9 mouse cellular contexts compared by ENCODE assay signal in the genomic region with DNA sequence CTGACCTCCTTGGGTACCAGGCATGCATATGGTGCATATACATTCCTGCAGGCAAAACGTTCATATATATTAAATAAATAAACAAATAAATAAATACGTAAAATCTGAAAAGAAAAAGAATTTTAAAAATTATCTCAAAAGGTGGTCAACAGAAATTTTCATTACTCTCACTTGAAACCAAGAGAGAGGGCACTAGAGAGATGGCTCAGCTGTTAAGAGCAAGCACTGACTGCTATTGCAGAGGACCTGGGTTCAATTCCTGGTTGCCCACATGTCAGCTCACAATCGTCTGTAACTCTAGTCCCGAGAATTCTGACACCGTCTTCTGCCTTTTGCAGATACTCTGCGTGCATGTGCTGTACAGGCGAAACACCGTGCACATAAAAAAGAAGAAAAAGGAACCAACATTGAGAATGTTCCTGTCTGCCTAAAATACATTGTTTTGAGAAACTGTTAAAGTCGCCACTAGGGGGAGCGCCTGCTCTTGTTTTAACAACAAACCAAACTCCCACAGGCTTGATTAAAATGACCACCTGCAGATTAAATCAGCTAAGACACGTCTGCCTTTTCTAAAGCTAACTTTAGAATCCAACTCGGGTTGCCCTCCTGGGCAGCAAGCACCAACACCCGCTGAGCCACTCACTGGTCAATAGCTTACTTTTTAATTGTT. TPM values are rescaled to one million over a fixed set of nuclear protein-coding genes. Genes with fewer than 3 reads are reported as not detected.
DNase-seq lines count a peak whose midpoint lies in the region; ATAC-seq lines count a peak whose summit lies in the region.
"Had no signal": no experiment of that assay in that cellular context is flagged by ENCODE, and none has a peak within 500 bp of the region (broad histone marks: within the 10 kb centered on the region; RNA-seq: fewer than 3 reads in every experiment).

No protein-coding gene starts in this region.

- no peak overlapping the region for H3K27ac ChIP-seq in heart, embryonic 11.5 days (ENCODE audit: low read depth, low read length)
- H3K27ac ChIP-seq in forebrain, embryonic 14.5 days (ENCODE audit: low read depth, low read length) = no peak overlapping the region
- H3K27ac ChIP-seq in hindbrain, embryonic 16.5 days (ENCODE audit: low read depth, low read length) = no peak overlapping the region

- H3K4me2 ChIP-seq in heart, embryonic 11.5 days = no peak overlapping the region
- no peak overlapping the region for H3K4me2 ChIP-seq in forebrain, embryonic 14.5 days (ENCODE audit: low read length)
- H3K4me2 ChIP-seq in hindbrain, embryonic 16.5 days (ENCODE audit: low read length) = 0 out of 2 replicates have a peak overlapping the region, but pooled peaks have one; percentile 20

- no peak overlapping the region for H3K4me3 ChIP-seq in heart, embryonic 11.5 days (ENCODE audit: low read depth, low read length)
- no peak overlapping the region for H3K4me3 ChIP-seq in forebrain, embryonic 14.5 days (ENCODE audit: low read depth, low read length)
- H3K4me3 ChIP-seq in hindbrain, embryonic 16.5 days (ENCODE audit: low read length) = no peak overlapping the region

- intact Hi-C loops in left cerebral cortex, postnatal 36 days (cut with DNase I) = loop anchor here (1.0 kb wide), 1 partner anchor 69 kb away; no protein-coding TSS in a partner anchor

- no peaks in the 10 kb centered on the region for H3K27me3 ChIP-seq in heart, embryonic 11.5 days (ENCODE audit: control insufficient read depth, insufficient read depth, low read length)
- H3K27me3 ChIP-seq in forebrain, embryonic 14.5 days (replicated peaks; ENCODE audit: control insufficient read depth, insufficient read depth, low read length) = no peaks in the 10 kb centered on the region; the same call in 1 of the 2 replicates
- no peaks in the 10 kb centered on the region for H3K27me3 ChIP-seq in hindbrain, embryonic 16.5 days (replicated peaks; ENCODE audit: control insufficient read depth, insufficient read depth, low read length)

- H3K9ac ChIP-seq in heart, embryonic 11.5 days (ENCODE audit: low read depth, low read length) = no peak overlapping the region
- H3K9ac ChIP-seq in forebrain, embryonic 14.5 days (ENCODE audit: low read length) = no peak overlapping the region
- no peak overlapping the region for H3K9ac ChIP-seq in hindbrain, embryonic 16.5 days (ENCODE audit: low read depth, low read length)

- DNase-seq in heart, adult 18-20 months = peak; percentile 87 to 95
- peak; percentile 53 to 73 for DNase-seq in adrenal gland, postnatal 4 days (ENCODE audit: low spot score in 2 of 2)
- DNase-seq in forebrain, embryonic 14.5 days (ENCODE audit: low spot score) = peak; percentile 95
- DNase-seq in left cerebral cortex, postnatal 36 days (ENCODE audit: low spot score in 2 of 2) = peak; percentile 60 to 85
- peak; percentile 92 for DNase-seq in naive thymus-derived CD4-positive, alpha-beta T cell, adult 2 months (ENCODE audit: low read depth)
- peak; percentile 76 for DNase-seq in telencephalon, adult 2 months (ENCODE audit: low read depth, low spot score)

- no peaks in the 10 kb centered on the region for H3K36me3 ChIP-seq in heart, embryonic 11.5 days (ENCODE audit: control insufficient read depth, insufficient read depth, low read length)
- H3K36me3 ChIP-seq in forebrain, embryonic 14.5 days (ENCODE audit: control insufficient read depth, insufficient read depth, low read length) = no peaks in the 10 kb centered on the region
- H3K36me3 ChIP-seq in hindbrain, embryonic 16.5 days (ENCODE audit: control insufficient read depth, insufficient read depth, low read length) = no peaks in the 10 kb centered on the region

- no peaks in the 10 kb centered on the region for H3K9me3 ChIP-seq in heart, embryonic 11.5 days (replicated peaks; ENCODE audit: control insufficient read depth, low read length)
- no peaks in the 10 kb centered on the region for H3K9me3 ChIP-seq in forebrain, embryonic 14.5 days (replicated peaks; ENCODE audit: control insufficient read depth, low read length)
- H3K9me3 ChIP-seq in hindbrain, embryonic 16.5 days (ENCODE audit: control insufficient read depth, low read length) = no peaks in the 10 kb centered on the region

- ATAC-seq in heart, embryonic 11.5 days (replicated peaks; ENCODE audit: insufficient number of reproducible peaks, low FRiP score, low TSS enrichment) = no peak
- no peak for ATAC-seq in forebrain, embryonic 14.5 days
- no peak for ATAC-seq in hindbrain, embryonic 16.5 days

- whole genome bisulfite sequencing in heart, embryonic 11.5 days (ENCODE audit: insufficient replicate concordance) = 14% methylated on average over 13 of the region's 13 CpGs
- 15% methylated on average over 13 of the region's 13 CpGs for WGBS in forebrain, embryonic 14.5 days
- WGBS in hindbrain, embryonic 16.5 days = 14% methylated on average over 13 of the region's 13 CpGs

- peaks cover 8% of the 10 kb centered on the region for H3K4me1 ChIP-seq in heart, embryonic 11.5 days (ENCODE audit: control insufficient read depth, insufficient read depth, low read length)
- H3K4me1 ChIP-seq in forebrain, embryonic 14.5 days (ENCODE audit: control insufficient read depth, insufficient read depth, low read length) = peaks cover 7% of the 10 kb centered on the region
- peaks cover 14% of the 10 kb centered on the region for H3K4me1 ChIP-seq in hindbrain, embryonic 16.5 days (ENCODE audit: control insufficient read depth, insufficient read depth, low read depth, low read length)

RNA-seq across cellular contexts. Expression of gene Sdad1, which starts 1.9 kb away (rescaled TPM):
- total RNA-seq in heart, adult 18-20 months (2021) = 10 to 100 TPM; 11.4 to 13.8 TPM
- 24.7 and 30.5 TPM in 2 replicates for polyA plus RNA-seq in heart, embryonic 11.5 days (2014; fragmentation: Nextera tagmentation; extraction: Ambion mirVana)
- total RNA-seq in adrenal gland, postnatal 4 days (2021) = 10 to 100 TPM; 51.9 to 54.0 TPM
- polyA plus RNA-seq in forebrain, embryonic 14.5 days (2014; fragmentation: Nextera tagmentation; extraction: Ambion mirVana) = 28.6 and 33.2 TPM in 2 replicates
- polyA plus RNA-seq in hindbrain, embryonic 16.5 days (2015; fragmentation: Nextera tagmentation; extraction: Ambion mirVana) = 27.0 and 27.1 TPM in 2 replicates
- total RNA-seq in left cerebral cortex, postnatal 36 days (2021) = 10 to 100 TPM; 15.5 to 25.1 TPM

RNA-seq across cellular contexts. Expression of gene Cxcl9, which starts 15.7 kb away (rescaled TPM):
- 10 to 100 TPM in 1 of 2 experiments, 1 to 10 TPM in 1; 2.1 to 10.8 TPM for total RNA-seq in heart, adult 18-20 months (2021)
- not detected in 2 replicates for polyA plus RNA-seq in heart, embryonic 11.5 days (2014; fragmentation: Nextera tagmentation; extraction: Ambion mirVana)
- total RNA-seq in adrenal gland, postnatal 4 days (2021) = 1 to 10 TPM in 1 of 2 experiments, under 1 TPM in 1; 0.20 to 1.1 TPM
- not detected in 2 replicates for polyA plus RNA-seq in forebrain, embryonic 14.5 days (2014; fragmentation: Nextera tagmentation; extraction: Ambion mirVana)
- polyA plus RNA-seq in hindbrain, embryonic 16.5 days (2015; fragmentation: Nextera tagmentation; extraction: Ambion mirVana) = not detected in 2 replicates
- total RNA-seq in left cerebral cortex, postnatal 36 days (2021) = not detected
- polyA plus RNA-seq: neural tube, embryonic 14.5 days had no signal

RNA-seq across cellular contexts. Expression of gene Art3, which starts 19.4 kb away (rescaled TPM):
- 100 to 1,000 TPM; 595 to 602 TPM for total RNA-seq in heart, adult 18-20 months (2021)
- 37.0 and 37.6 TPM in 2 replicates for polyA plus RNA-seq in heart, embryonic 11.5 days (2014; fragmentation: Nextera tagmentation; extraction: Ambion mirVana)
- total RNA-seq in adrenal gland, postnatal 4 days (2021) = 10 to 100 TPM; 42.5 to 70.3 TPM
- polyA plus RNA-seq in forebrain, embryonic 14.5 days (2014; fragmentation: Nextera tagmentation; extraction: Ambion mirVana) = 2.9 and 4.9 TPM in 2 replicates
- polyA plus RNA-seq in hindbrain, embryonic 16.5 days (2015; fragmentation: Nextera tagmentation; extraction: Ambion mirVana) = 6.4 and 6.7 TPM in 2 replicates
- 1 to 10 TPM; 3.6 to 5.9 TPM for total RNA-seq in left cerebral cortex, postnatal 36 days (2021)

RNA-seq across cellular contexts. Expression of gene Naaa, which starts 34.2 kb away (rescaled TPM):
- 10 to 100 TPM; 16.0 to 22.9 TPM for total RNA-seq in heart, adult 18-20 months (2021)
- polyA plus RNA-seq in heart, embryonic 11.5 days (2014; fragmentation: Nextera tagmentation; extraction: Ambion mirVana) = 6.9 and 8.4 TPM in 2 replicates
- 10 to 100 TPM; 23.3 to 24.8 TPM for total RNA-seq in adrenal gland, postnatal 4 days (2021)
- polyA plus RNA-seq in forebrain, embryonic 14.5 days (2014; fragmentation: Nextera tagmentation; extraction: Ambion mirVana) = 8.8 and 10.0 TPM in 2 replicates
- 23.8 and 28.5 TPM in 2 replicates for polyA plus RNA-seq in hindbrain, embryonic 16.5 days (2015; fragmentation: Nextera tagmentation; extraction: Ambion mirVana)
- total RNA-seq in left cerebral cortex, postnatal 36 days (2021) = 10 to 100 TPM; 39.2 to 39.9 TPM

RNA-seq across cellular contexts. Expression of gene Cxcl10, which starts 36.5 kb away (rescaled TPM):
- under 1 TPM in 1 of 2 experiments, not detected in 1; 0.25 TPM for total RNA-seq in heart, adult 18-20 months (2021)
- 0.72 TPM in 1 of 2 replicates, not detected in the other for polyA plus RNA-seq in heart, embryonic 11.5 days (2014; fragmentation: Nextera tagmentation; extraction: Ambion mirVana)
- 1 to 10 TPM in 1 of 2 experiments, under 1 TPM in 1; 0.76 to 1.3 TPM for total RNA-seq in adrenal gland, postnatal 4 days (2021)
- polyA plus RNA-seq in forebrain, embryonic 14.5 days (2014; fragmentation: Nextera tagmentation; extraction: Ambion mirVana) = 0.44 TPM in 1 of 2 replicates, not detected in the other
- 0.22 and 0.43 TPM in 2 replicates for polyA plus RNA-seq in hindbrain, embryonic 16.5 days (2015; fragmentation: Nextera tagmentation; extraction: Ambion mirVana)
- under 1 TPM in 1 of 2 experiments, not detected in 1; 0.49 TPM for total RNA-seq in left cerebral cortex, postnatal 36 days (2021)
- polyA plus RNA-seq: neural tube, embryonic 14.5 days had no signal

Comparison
In these comparisons a context has a peak if more than half of its experiments do, and no peak if none do; other contexts are left out.
1. RNA of gene Art3, which starts 19.4 kb away (total RNA-seq): 595 to 602 TPM in heart, adult 18-20 months; 42.5 to 70.3 TPM in adrenal gland, postnatal 4 days and 3.6 to 5.9 TPM in left cerebral cortex, postnatal 36 days; every median in the first group is over 4 times any median in the second.
2. Peak in every context shown above with its lines, with median percentiles within 50 percentile points of each other: DNase-seq.